Mouse (Mus musculus): ENCODE data around the gene Kcns1. TPM values are rescaled to one million over a fixed set of nuclear protein-coding genes. Genes with fewer than 3 reads are reported as not detected.
A peak's percentile ranks its signal among the peaks of the same experiment; 100 is the strongest.

Kcns1 gene
- total and polyA plus RNA-seq, 3 experiments, result 0.11 to 0.34 TPM; not detected in 1

- H3K27me3 ChIP-seq (replicated peaks), result no peaks in the 10 kb centered on the region
- in situ Hi-C loops (cut with MboI; ENCODE audit: low pct_ligation_motif_present, low pct_unique_long_range_greater_than_20kb, low sequenced_read_pairs), result no loop called here
- H3K36me3 ChIP-seq (replicated peaks in 1 of 2; ENCODE audit: control insufficient read depth in 1 of 2, insufficient read depth in 1 of 2, low read length in 1 of 2), result peaks cover 45 to 84% of the 10 kb centered on the region in 2 experiments
- DNase-seq (ENCODE audit: extremely low read depth), result peak; percentile 60
- TF ChIP-seq MXI1 (IDR thresholded peaks at IDR 0.05; ENCODE audit: low read depth, low read length) (no peak), BHLHE40 (IDR thresholded peaks at IDR 0.05; ENCODE audit: low read depth, low read length) (peak; percentile 24; the same call in 1 of the 2 replicates)
- H3K9ac ChIP-seq (ENCODE audit: insufficient read depth, low read depth), result no peak overlapping the region
- no peak overlapping the region for H3K4me3 ChIP-seq (replicated peaks in 1 of 3; ENCODE audit: low read depth in 2 of 3, low read length in 2 of 3, poor library complexity in 1 of 3)
- dilution Hi-C loops (cut with MboI; ENCODE audit: extremely low pct_ligation_motif_present, extremely low pct_unique_long_range_greater_than_20kb, low sequenced_read_pairs), result no loop called here
- H3K4me2 ChIP-seq (ENCODE audit: insufficient read depth, low read depth, poor library complexity, severe bottlenecking), result no peak overlapping the region
- H3K4me1 ChIP-seq (ENCODE audit: control insufficient read depth in 1 of 2, insufficient read depth in 2 of 2), result peaks cover 5 to 89% of the 10 kb centered on the region in 2 experiments; a peak in 3 of 4 replicates
- H3K27ac ChIP-seq (ENCODE audit: insufficient read depth, low read depth), result no peak overlapping the region
- H3K79me2 ChIP-seq (replicated peaks; ENCODE audit: control insufficient read depth, extremely low read depth, insufficient read depth, poor library complexity, severe bottlenecking), result peaks cover 8% of the 10 kb centered on the region
- no peaks in the 10 kb centered on the region for H3K9me3 ChIP-seq (replicated peaks; ENCODE audit: low read length)
Measured at GRCm38 (mm10) chr2:164144025-164144424, 26.9 kb downstream of the Kcns1 start.

- Histone ChIP-seq H3K9me3 (replicated peaks; ENCODE audit: low read length) (no peaks in the 10 kb centered on the region), H3K27me3 (replicated peaks) (no peaks in the 10 kb centered on the region), H3K79me2 (replicated peaks; ENCODE audit: control insufficient read depth, extremely low read depth, insufficient read depth, poor library complexity, severe bottlenecking) (peaks cover 13% of the 10 kb centered on the region), H3K27ac (ENCODE audit: insufficient read depth, low read depth) (no peak overlapping the region), H3K4me1 (ENCODE audit: control insufficient read depth in 1 of 2, insufficient read depth in 2 of 2) (peaks cover 5 to 78% of the 10 kb centered on the region in 2 experiments; a peak in 3 of 4 replicates), H3K36me3 (replicated peaks in 1 of 2; ENCODE audit: control insufficient read depth in 1 of 2, insufficient read depth in 1 of 2, low read length in 1 of 2) (peaks cover 47 to 84% of the 10 kb centered on the region in 2 experiments), H3K4me3 (replicated peaks in 1 of 3; ENCODE audit: low read depth in 2 of 3, low read length in 2 of 3, poor library complexity in 1 of 3) (no peak overlapping the region), H3K4me2 (ENCODE audit: insufficient read depth, low read depth, poor library complexity, severe bottlenecking) (no peak overlapping the region), H3K9ac (ENCODE audit: insufficient read depth, low read depth) (no peak overlapping the region)
- dilution Hi-C loops (cut with MboI; ENCODE audit: extremely low pct_ligation_motif_present, extremely low pct_unique_long_range_greater_than_20kb, low sequenced_read_pairs) (no loop called here), in situ Hi-C loops (cut with MboI; ENCODE audit: low pct_ligation_motif_present, low pct_unique_long_range_greater_than_20kb, low sequenced_read_pairs) (no loop called here)
- no peak for DNase-seq (ENCODE audit: extremely low read depth)
- TF ChIP-seq KAT2A (IDR thresholded peaks at IDR 0.05; ENCODE audit: insufficient replicate concordance, low read length) (no peak), MAZ (IDR thresholded peaks at IDR 0.05; ENCODE audit: low read depth, low read length) (no peak), ETS1 (conservative IDR thresholded peaks at IDR 0.05; ENCODE audit: low read depth, low read length) (no peak), CHD1 (IDR thresholded peaks at IDR 0.05; ENCODE audit: low read depth, low read length) (no peak), MEF2A (IDR thresholded peaks at IDR 0.05; ENCODE audit: borderline replicate concordance, low read depth, low read length) (no peak), EP300 (IDR thresholded peaks at IDR 0.05; ENCODE audit: low read length) (no peak), POLR2AphosphoS2 (IDR thresholded peaks at IDR 0.05; ENCODE audit: low read depth, low read length) (no peak), NRF1 (IDR thresholded peaks at IDR 0.05; ENCODE audit: low read depth, low read length) (no peak), E2F4 (IDR thresholded peaks at IDR 0.05; ENCODE audit: insufficient replicate concordance, low read depth, low read length) (no peak), ZNF384 (IDR thresholded peaks at IDR 0.05; ENCODE audit: low read depth, low read length) (no peak), NELFE (IDR thresholded peaks at IDR 0.05; ENCODE audit: low read depth, low read length) (no peak), UBTF (IDR thresholded peaks at IDR 0.05; ENCODE audit: low read depth, low read length) (no peak), JUND (conservative IDR thresholded peaks at IDR 0.05; ENCODE audit: low read depth, low read length) (no peak), ELF1 (IDR thresholded peaks at IDR 0.05; ENCODE audit: low read depth, low read length) (no peak), TBP (conservative IDR thresholded peaks at IDR 0.05; ENCODE audit: low read depth, low read length) (no peak)
Measured at GRCm38 (mm10) chr2:164142021-164142420, 28.9 kb downstream of the Kcns1 start.
